Mouse (Mus musculus): ENCODE measurements around the gene Zfp770. TPM values are rescaled to one million over a fixed set of nuclear protein-coding genes. Genes with fewer than 3 reads are reported as not detected.
A peak's percentile ranks its signal among the peaks of the same experiment; 100 is the strongest.

Zfp770 gene
- 3.4 and 4.3 TPM in 2 replicates for polyA plus RNA-seq (2012; rRNA removed)

DNA sequence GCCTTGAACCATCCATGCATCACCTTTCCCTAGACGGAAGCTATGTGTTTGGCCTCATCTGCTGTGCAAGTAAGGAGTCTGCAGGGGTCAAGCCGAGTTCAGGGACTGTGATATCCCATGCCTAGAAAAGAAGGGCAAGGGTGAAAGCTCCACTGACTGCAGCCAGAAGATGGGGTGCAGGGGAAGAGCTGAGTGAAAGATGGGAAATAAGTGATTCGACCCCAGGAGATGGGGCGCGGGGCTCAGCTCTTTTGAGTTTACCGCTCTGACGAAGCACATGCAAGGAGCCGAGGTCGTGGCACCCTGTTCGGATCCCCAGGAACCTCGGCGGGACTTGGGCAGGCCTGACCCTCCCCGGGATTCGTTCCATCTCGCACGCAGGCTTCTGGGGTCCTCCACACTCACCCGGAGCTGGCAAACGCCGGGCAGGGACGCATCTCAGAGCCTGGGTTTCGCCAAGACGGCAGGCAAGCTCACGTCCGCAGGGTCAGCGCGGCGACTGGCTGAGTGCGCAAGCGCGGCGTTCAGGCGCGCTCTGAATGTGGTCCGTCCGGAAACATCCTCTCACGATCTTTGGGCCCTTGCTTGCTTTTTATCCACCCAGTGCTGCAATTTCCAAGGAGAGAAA is at the start of gene Zfp770:
Gene Zfp770, minus strand, starts transcription at position 538 of the 628 bp plus-strand sequence.
- under 1% methylated on average over 36 of the region's 36 CpGs for WGBS
- Histone ChIP-seq H3K4me3 (ENCODE audit: control insufficient read depth, insufficient read depth, low read length) (peak within 1 kb of the TSS; percentile 95), H3K27me3 (ENCODE audit: control insufficient read depth, insufficient read depth, low read length) (no peaks in the 10 kb centered on the region), H3K4me1 (replicated peaks; ENCODE audit: control insufficient read depth, insufficient read depth, low read length) (no peaks in the 10 kb centered on the region), H3K27ac (ENCODE audit: control insufficient read depth, insufficient read depth, low read length) (peak within 1 kb of the TSS; percentile 33), H3K36me3 (ENCODE audit: control insufficient read depth, insufficient read depth, low read length) (peaks cover 14% of the 10 kb centered on the region)
- TF ChIP-seq POLR2A (IDR thresholded peaks at IDR 0.05; ENCODE audit: control insufficient read depth, extremely low read depth, insufficient read depth, low read length, poor library complexity) (peak; percentile 80), CTCF (IDR thresholded peaks at IDR 0.05; ENCODE audit: borderline replicate concordance, control insufficient read depth, extremely low read depth, insufficient read depth, low read length, poor library complexity) (peak; percentile 43; the same call in 1 of the 2 replicates)
- peak; percentile 65 for DNase-seq

DNA sequence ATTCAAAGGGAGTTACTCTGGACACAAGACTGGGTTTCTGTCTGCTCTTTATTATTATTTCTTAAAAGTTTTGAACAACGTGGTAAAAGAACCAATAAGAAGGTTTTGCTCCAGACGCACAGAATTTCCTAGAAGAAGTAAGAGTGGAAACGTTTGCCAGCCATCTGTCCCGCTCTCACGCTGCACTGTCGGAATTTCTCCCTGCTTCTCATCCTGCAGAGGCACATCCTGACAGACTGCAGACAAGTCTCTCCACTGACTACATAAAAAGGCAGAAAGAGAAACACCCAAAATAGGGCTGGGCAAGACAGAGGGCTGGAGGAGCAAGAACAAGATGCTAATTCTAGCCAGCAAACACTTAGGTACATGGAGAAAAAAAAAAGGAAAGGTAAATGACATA is 48.2 kb upstream of the Zfp770 start:
- no peaks in the 10 kb centered on the region for H3K4me1 ChIP-seq (replicated peaks; ENCODE audit: control insufficient read depth, insufficient read depth, low read length)
- H3K27me3 ChIP-seq (ENCODE audit: control insufficient read depth, insufficient read depth, low read length) = no peaks in the 10 kb centered on the region
- no peaks in the 10 kb centered on the region for H3K36me3 ChIP-seq (ENCODE audit: control insufficient read depth, insufficient read depth, low read length)
- 84% methylated on average over 6 of the region's 6 CpGs for WGBS
- no peak for TF ChIP-seq POLR2A (IDR thresholded peaks at IDR 0.05; ENCODE audit: control insufficient read depth, extremely low read depth, insufficient read depth, low read length, poor library complexity)
- TF ChIP-seq CTCF (IDR thresholded peaks at IDR 0.05; ENCODE audit: borderline replicate concordance, control insufficient read depth, extremely low read depth, insufficient read depth, low read length, poor library complexity) = no peak
- no peak overlapping the region for H3K4me3 ChIP-seq (ENCODE audit: control insufficient read depth, insufficient read depth, low read length)
- DNase-seq = no peak
- no peak overlapping the region for H3K27ac ChIP-seq (ENCODE audit: control insufficient read depth, insufficient read depth, low read length)

DNA sequence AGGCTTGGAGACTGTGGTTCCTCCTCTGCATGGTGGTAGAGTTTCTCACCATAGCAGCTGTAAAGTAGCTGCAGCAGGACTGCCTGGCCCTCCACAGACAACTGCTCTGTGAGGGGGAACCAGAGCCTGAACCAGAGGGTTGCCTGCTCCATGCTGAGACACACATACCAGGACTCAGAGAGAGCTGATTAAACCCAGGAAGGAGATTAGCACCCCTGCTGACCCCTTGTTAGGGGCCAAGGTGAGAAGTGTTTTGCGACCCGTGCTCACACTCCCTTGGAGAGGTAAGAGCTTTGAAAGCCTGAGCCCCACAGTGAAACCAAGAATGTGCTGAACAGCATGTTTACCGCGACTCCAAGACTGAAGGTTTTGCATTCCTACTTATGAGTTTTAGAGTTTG is 36.4 kb upstream of the Zfp770 start:
- no peak for DNase-seq
- Histone ChIP-seq H3K4me1 (replicated peaks; ENCODE audit: control insufficient read depth, insufficient read depth, low read length) (no peaks in the 10 kb centered on the region), H3K27me3 (ENCODE audit: control insufficient read depth, insufficient read depth, low read length) (no peaks in the 10 kb centered on the region), H3K4me3 (ENCODE audit: control insufficient read depth, insufficient read depth, low read length) (no peak overlapping the region), H3K27ac (ENCODE audit: control insufficient read depth, insufficient read depth, low read length) (no peak overlapping the region), H3K36me3 (ENCODE audit: control insufficient read depth, insufficient read depth, low read length) (no peaks in the 10 kb centered on the region)
- 24% methylated on average over 4 of the region's 4 CpGs for WGBS
- no peak for TF ChIP-seq CTCF (IDR thresholded peaks at IDR 0.05; ENCODE audit: borderline replicate concordance, control insufficient read depth, extremely low read depth, insufficient read depth, low read length, poor library complexity)
- no peak for TF ChIP-seq POLR2A (IDR thresholded peaks at IDR 0.05; ENCODE audit: control insufficient read depth, extremely low read depth, insufficient read depth, low read length, poor library complexity)

DNA sequence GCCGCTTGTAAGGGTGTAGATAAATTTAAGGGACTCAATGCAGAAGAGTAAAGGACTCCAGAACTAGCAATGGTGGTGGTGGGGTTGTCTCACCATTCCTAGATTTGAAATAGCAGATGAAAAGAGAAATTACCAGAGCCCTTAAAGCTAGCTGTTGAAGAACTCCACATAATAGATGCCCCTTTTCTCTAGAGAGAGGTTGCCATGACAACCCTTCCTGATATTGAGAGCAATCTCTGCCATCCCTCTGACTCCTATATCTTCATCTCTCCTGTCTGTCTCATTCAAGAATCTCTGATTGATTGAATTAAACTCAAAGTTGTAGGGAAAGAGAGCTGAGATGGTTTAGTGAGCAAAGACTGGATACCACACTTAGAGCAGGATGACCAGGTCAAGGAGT is 35.3 kb upstream of the Zfp770 start:
- TF ChIP-seq POLR2A (IDR thresholded peaks at IDR 0.05; ENCODE audit: control insufficient read depth, extremely low read depth, insufficient read depth, low read length, poor library complexity) = no peak
- no peak for TF ChIP-seq CTCF (IDR thresholded peaks at IDR 0.05; ENCODE audit: borderline replicate concordance, control insufficient read depth, extremely low read depth, insufficient read depth, low read length, poor library complexity)
- no peaks in the 10 kb centered on the region for H3K27me3 ChIP-seq (ENCODE audit: control insufficient read depth, insufficient read depth, low read length)
- no peaks in the 10 kb centered on the region for H3K4me1 ChIP-seq (replicated peaks; ENCODE audit: control insufficient read depth, insufficient read depth, low read length)
- H3K36me3 ChIP-seq (ENCODE audit: control insufficient read depth, insufficient read depth, low read length) = no peaks in the 10 kb centered on the region
- no peak overlapping the region for H3K27ac ChIP-seq (ENCODE audit: control insufficient read depth, insufficient read depth, low read length)
- no peak for DNase-seq
- no peak overlapping the region for H3K4me3 ChIP-seq (ENCODE audit: control insufficient read depth, insufficient read depth, low read length)
- 87% methylated on average over 1 of the region's 1 CpGs for WGBS

DNA sequence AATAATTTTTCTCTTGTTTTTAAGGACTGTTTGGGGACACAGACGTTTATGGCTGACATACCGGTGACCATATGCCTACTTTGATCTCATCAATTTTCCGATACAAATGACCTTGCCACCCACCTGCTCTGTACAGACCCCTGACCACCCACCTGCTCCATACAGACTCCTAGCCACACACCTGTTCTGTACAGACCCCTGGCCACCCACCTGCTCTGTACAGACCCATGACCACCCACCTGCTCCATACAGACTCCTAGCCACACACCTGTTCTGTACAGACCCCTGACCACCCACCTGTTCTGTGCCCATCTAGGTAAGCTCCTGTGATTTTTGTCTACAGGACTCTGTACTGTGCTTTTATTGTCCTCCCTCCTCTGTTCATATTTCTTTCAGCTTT is 34.3 kb upstream of the Zfp770 start:
- Histone ChIP-seq H3K4me1 (replicated peaks; ENCODE audit: control insufficient read depth, insufficient read depth, low read length) (no peaks in the 10 kb centered on the region), H3K4me3 (ENCODE audit: control insufficient read depth, insufficient read depth, low read length) (no peak overlapping the region), H3K27ac (ENCODE audit: control insufficient read depth, insufficient read depth, low read length) (no peak overlapping the region), H3K27me3 (ENCODE audit: control insufficient read depth, insufficient read depth, low read length) (no peaks in the 10 kb centered on the region), H3K36me3 (ENCODE audit: control insufficient read depth, insufficient read depth, low read length) (no peaks in the 10 kb centered on the region)
- WGBS = 90% methylated on average over 3 of the region's 3 CpGs
- no peak for DNase-seq
- TF ChIP-seq POLR2A (IDR thresholded peaks at IDR 0.05; ENCODE audit: control insufficient read depth, extremely low read depth, insufficient read depth, low read length, poor library complexity) (no peak), CTCF (IDR thresholded peaks at IDR 0.05; ENCODE audit: borderline replicate concordance, control insufficient read depth, extremely low read depth, insufficient read depth, low read length, poor library complexity) (no peak)

DNA sequence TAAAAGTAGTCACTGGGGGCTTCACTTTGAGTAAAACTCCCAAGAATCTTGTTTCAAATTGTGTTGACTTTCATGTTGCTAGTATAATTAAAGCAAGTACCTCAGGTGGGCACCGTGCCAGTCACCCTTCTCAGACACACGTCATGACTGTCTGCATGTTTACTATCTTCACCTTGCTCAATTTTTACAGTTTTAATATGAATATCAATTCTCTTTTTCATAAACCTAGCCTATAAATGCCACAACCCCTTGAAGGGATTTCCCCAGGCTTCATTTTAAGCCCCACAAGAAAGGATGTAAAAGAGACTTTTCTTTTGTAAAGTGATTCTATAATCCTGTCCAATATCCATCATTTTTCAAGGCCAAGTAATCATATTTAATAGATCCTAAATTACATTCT is 30.0 kb upstream of the Zfp770 start:
- no peak for DNase-seq
- Histone ChIP-seq H3K4me1 (replicated peaks; ENCODE audit: control insufficient read depth, insufficient read depth, low read length) (no peaks in the 10 kb centered on the region), H3K4me3 (ENCODE audit: control insufficient read depth, insufficient read depth, low read length) (no peak overlapping the region), H3K36me3 (ENCODE audit: control insufficient read depth, insufficient read depth, low read length) (no peaks in the 10 kb centered on the region), H3K27me3 (ENCODE audit: control insufficient read depth, insufficient read depth, low read length) (no peaks in the 10 kb centered on the region), H3K27ac (ENCODE audit: control insufficient read depth, insufficient read depth, low read length) (no peak overlapping the region)
- 74% methylated on average over 2 of the region's 2 CpGs for WGBS
- no peak for TF ChIP-seq POLR2A (IDR thresholded peaks at IDR 0.05; ENCODE audit: control insufficient read depth, extremely low read depth, insufficient read depth, low read length, poor library complexity)
- no peak for TF ChIP-seq CTCF (IDR thresholded peaks at IDR 0.05; ENCODE audit: borderline replicate concordance, control insufficient read depth, extremely low read depth, insufficient read depth, low read length, poor library complexity)

DNA sequence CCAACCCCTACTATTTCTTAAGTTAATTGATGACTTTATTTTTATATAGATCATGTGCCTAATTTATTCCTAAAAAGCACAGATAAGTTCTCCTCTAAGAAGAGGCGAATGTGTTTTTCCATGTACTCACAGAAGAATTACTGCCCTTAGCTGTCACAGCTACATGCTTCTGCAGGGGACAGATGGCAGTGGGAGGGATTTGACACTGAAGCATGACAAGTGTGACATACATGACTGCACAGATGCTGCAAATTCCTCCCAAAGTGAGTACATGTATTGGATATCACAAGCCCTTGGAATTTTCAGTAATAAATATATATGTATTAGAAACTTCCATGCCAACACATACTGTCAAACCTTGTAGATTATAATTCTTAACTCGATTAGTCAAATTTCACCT is 27.4 kb upstream of the Zfp770 start:
- 86% methylated on average over 2 of the region's 2 CpGs for WGBS
- Histone ChIP-seq H3K4me1 (replicated peaks; ENCODE audit: control insufficient read depth, insufficient read depth, low read length) (no peaks in the 10 kb centered on the region), H3K4me3 (ENCODE audit: control insufficient read depth, insufficient read depth, low read length) (no peak overlapping the region), H3K27ac (ENCODE audit: control insufficient read depth, insufficient read depth, low read length) (no peak overlapping the region), H3K27me3 (ENCODE audit: control insufficient read depth, insufficient read depth, low read length) (no peaks in the 10 kb centered on the region), H3K36me3 (ENCODE audit: control insufficient read depth, insufficient read depth, low read length) (no peaks in the 10 kb centered on the region)
- no peak for DNase-seq
- TF ChIP-seq POLR2A (IDR thresholded peaks at IDR 0.05; ENCODE audit: control insufficient read depth, extremely low read depth, insufficient read depth, low read length, poor library complexity) (no peak), CTCF (IDR thresholded peaks at IDR 0.05; ENCODE audit: borderline replicate concordance, control insufficient read depth, extremely low read depth, insufficient read depth, low read length, poor library complexity) (no peak)

All from thymus, adult 2 months (tissue).